Mouse (Mus musculus) testis, adult 2 months (tissue): Measurements from ENCODE around the gene Mta1. TPM values are rescaled to one million over a fixed set of nuclear protein-coding genes. Genes with fewer than 3 reads are reported as not detected.

Experiments used
- H3K27ac ChIP-seq: fragments of 200-500 bp; 2 replicates; pipeline ENCODE4 v1.5.1; 2012; ENCODE audit warnings: low read depth, low read length; ENCODE audit not compliant: control insufficient read depth, insufficient read depth
- H3K27me3 ChIP-seq: fragments of 200-500 bp; 2 replicates; pipeline ENCODE4 v1.6.1; 2012; ENCODE audit warnings: mild to moderate bottlenecking, low read length, moderate library complexity; ENCODE audit not compliant: control insufficient read depth, insufficient read depth
- H3K36me3 ChIP-seq: fragments of 200-500 bp; 2 replicates; pipeline ENCODE4 v1.6.1; 2012; ENCODE audit warnings: mild to moderate bottlenecking, low read length; ENCODE audit not compliant: control insufficient read depth, insufficient read depth
- H3K4me1 ChIP-seq: fragments of 200-500 bp; 2 replicates; pipeline ENCODE4 v1.6.1; 2012; ENCODE audit warnings: low read length; ENCODE audit not compliant: control insufficient read depth, insufficient read depth
- H3K4me3 ChIP-seq: fragments of 200-500 bp; 2 replicates; pipeline ENCODE4 v1.5.1; 2012; ENCODE audit warnings: low read depth, mild to moderate bottlenecking, low read length, moderate library complexity, mixed read lengths; ENCODE audit not compliant: control insufficient read depth
- CTCF ChIP-seq: fragments of 200-500 bp; IDR thresholded peaks from 2 replicates; pipeline ENCODE4 v1.5.1; 2012; ENCODE audit warnings: low read depth, mild to moderate bottlenecking, inconsistent platforms, low read length, moderate library complexity; ENCODE audit not compliant: control insufficient read depth, insufficient read depth, insufficient replicate concordance
- POLR2A ChIP-seq: fragments of 200-500 bp; IDR thresholded peaks from 2 replicates; pipeline ENCODE4 v1.6.1; 2012; ENCODE audit warnings: low read depth, mild to moderate bottlenecking, inconsistent platforms, low read length, moderate library complexity; ENCODE audit not compliant: control insufficient read depth
- polyA plus RNA-seq: library from polyadenylated mRNA; depleted of rRNA; stranded (reverse); fragments of >200 nt; gene quantifications from 2 replicates; pipeline ENCODE4 v1.2.3, GENCODE M21; 2012

The Mta1 gene
- polyA plus RNA-seq, 1 experiment = 57.9 TPM

GRCm38 (mm10) chr12:113124726-113125125, 26.6 kb downstream of the Mta1 start:
- TF ChIP-seq CTCF = no peak
- TF ChIP-seq POLR2A = no peak
- peaks cover 2% of the 10 kb centered on the region for H3K36me3 ChIP-seq

GRCm38 (mm10) chr12:113130732-113131131, 32.7 kb downstream of the Mta1 start:
- Histone ChIP-seq H3K4me1 (no peaks in the 10 kb centered on the region), H3K4me3 (no peak overlapping the region), H3K27me3 (no peaks in the 10 kb centered on the region), H3K36me3 (peaks cover 2% of the 10 kb centered on the region), H3K27ac (no peak overlapping the region)
- TF ChIP-seq POLR2A (no peak), CTCF (no peak)

More at GRCm38 (mm10) chr12:113124726-113125125, 26.6 kb downstream of the Mta1 start:
- H3K27me3 ChIP-seq = no peaks in the 10 kb centered on the region
- no peaks in the 10 kb centered on the region for H3K4me1 ChIP-seq
- no peak overlapping the region for H3K27ac ChIP-seq
- no peak overlapping the region for H3K4me3 ChIP-seq

- no peak for TF ChIP-seq POLR2A
- no peaks in the 10 kb centered on the region for H3K4me1 ChIP-seq
- H3K4me3 ChIP-seq = no peak overlapping the region
- no peak overlapping the region for H3K27ac ChIP-seq
- H3K36me3 ChIP-seq = peaks cover 2% of the 10 kb centered on the region; the same call in 1 of the 2 replicates
- no peaks in the 10 kb centered on the region for H3K27me3 ChIP-seq
These were observed 33.5 kb downstream of the Mta1 start for GRCm38 (mm10) chr12:113131601-113132000.

GRCm38 (mm10) chr12:113132567-113132966, 34.5 kb downstream of the Mta1 start:
- H3K4me1 ChIP-seq = no peaks in the 10 kb centered on the region
- no peaks in the 10 kb centered on the region for H3K27me3 ChIP-seq
- TF ChIP-seq POLR2A = no peak
- no peak for TF ChIP-seq CTCF
- H3K36me3 ChIP-seq = peaks cover 2% of the 10 kb centered on the region; the same call in 1 of the 2 replicates
- no peak overlapping the region for H3K27ac ChIP-seq
- no peak overlapping the region for H3K4me3 ChIP-seq

- Histone ChIP-seq H3K27ac (no peak overlapping the region), H3K27me3 (no peaks in the 10 kb centered on the region), H3K4me3 (no peak overlapping the region), H3K36me3 (peaks cover 2% of the 10 kb centered on the region; the same call in 1 of the 2 replicates), H3K4me1 (no peaks in the 10 kb centered on the region)
- TF ChIP-seq CTCF (no peak), POLR2A (no peak)
These were observed 35.2 kb downstream of the Mta1 start for GRCm38 (mm10) chr12:113133260-113133659.

- TF ChIP-seq CTCF (0 out of 2 replicates have a peak, but pooled peaks have one; percentile 1), POLR2A (no peak)
- Histone ChIP-seq H3K4me3 (no peak overlapping the region), H3K27me3 (no peaks in the 10 kb centered on the region), H3K4me1 (peaks cover 2% of the 10 kb centered on the region), H3K27ac (no peak overlapping the region), H3K36me3 (peaks cover 2% of the 10 kb centered on the region; the same call in 1 of the 2 replicates)
These were observed 35.9 kb downstream of the Mta1 start for GRCm38 (mm10) chr12:113133861-113134403.

- H3K27ac ChIP-seq = no peak overlapping the region
- peaks cover 2% of the 10 kb centered on the region; the same call in 1 of the 2 replicates for H3K36me3 ChIP-seq
- no peaks in the 10 kb centered on the region for H3K27me3 ChIP-seq
- no peak overlapping the region for H3K4me3 ChIP-seq
- peaks cover 7% of the 10 kb centered on the region for H3K4me1 ChIP-seq
- TF ChIP-seq CTCF = no peak
- no peak for TF ChIP-seq POLR2A
These were observed 36.4 kb downstream of the Mta1 start for GRCm38 (mm10) chr12:113134502-113134901.

GRCm38 (mm10) chr12:113135401-113135800, 37.3 kb downstream of the Mta1 start:
- Histone ChIP-seq H3K36me3 (peaks cover 2% of the 10 kb centered on the region; the same call in 1 of the 2 replicates), H3K4me1 (peaks cover 11% of the 10 kb centered on the region)
- TF ChIP-seq CTCF = no peak
- TF ChIP-seq POLR2A = peak; percentile 44; the same call in 1 of the 2 replicates

More at GRCm38 (mm10) chr12:113135401-113135800, 37.3 kb downstream of the Mta1 start:
- H3K27me3 ChIP-seq = no peaks in the 10 kb centered on the region
- H3K4me3 ChIP-seq = no peak overlapping the region
- H3K27ac ChIP-seq = no peak overlapping the region
